Mouse (Mus musculus) lung, embryonic 14.5 days (tissue): ENCODE measurements around the gene Tmem256. TPM values are rescaled to one million over a fixed set of nuclear protein-coding genes. Genes with fewer than 3 reads are reported as not detected.

Experiments
- ATAC-seq: fragments of 200-750 bp; cut with Nextera tagmentation; 2 replicates; pipeline ENCODE4 v1.8.0; 2017; ENCODE audit warnings: mild to moderate bottlenecking, moderate TSS enrichment, moderate library complexity; ENCODE audit not compliant: insufficient read depth
- DNase-seq: peaks from one replicate; pipeline ENCODE4 v3.0.0-alpha.2; 2015
- H3K27ac ChIP-seq: fragments of 300-500 bp; sonication (generic); 2 replicates; pipeline ENCODE4 v1.5.1; 2014; ENCODE audit warnings: low read depth, mild to moderate bottlenecking, moderate library complexity
- H3K27me3 ChIP-seq: fragments of 300-500 bp; sonication (generic); 2 replicates; pipeline ENCODE4 v1.6.1; 2014; ENCODE audit warnings: low read length, control low read depth; ENCODE audit not compliant: insufficient read depth
- H3K36me3 ChIP-seq: fragments of 300-500 bp; sonication (generic); 2 replicates; pipeline ENCODE4 v1.6.1; 2014; ENCODE audit warnings: control low read depth; ENCODE audit not compliant: insufficient read depth
- H3K4me1 ChIP-seq: fragments of 300-500 bp; sonication (generic); 2 replicates; pipeline ENCODE4 v1.6.1; 2014; ENCODE audit warnings: antibody characterized with exemption, control low read depth; ENCODE audit not compliant: insufficient read depth
- H3K4me2 ChIP-seq: fragments of 300-500 bp; sonication (generic); 2 replicates; pipeline ENCODE4 v1.6.1; 2014; ENCODE audit warnings: mild to moderate bottlenecking
- H3K4me3 ChIP-seq: fragments of 300-500 bp; sonication (generic); 2 replicates; pipeline ENCODE4 v1.5.1; 2014; ENCODE audit warnings: low read depth, low read length
- H3K9ac ChIP-seq: fragments of 300-500 bp; sonication (generic); 2 replicates; pipeline ENCODE4 v1.6.1; 2014
- H3K9me3 ChIP-seq: fragments of 300-500 bp; sonication (generic); 2 replicates; pipeline ENCODE4 v1.6.1; 2016; ENCODE audit warnings: low read depth, low read length, control low read depth
- CTCF ChIP-seq: IDR thresholded peaks from 2 replicates; pipeline ENCODE4 v1.5.1; 2016; ENCODE audit warnings: antibody characterized with exemption, low read depth
- WGBS: fragments of 180-500 bp; shearing (Covaris S2); extraction: QIAGEN DNeasy Blood & Tissue Kit; methylation state at CpG from one replicate; pipeline ENCODE4 v1.1.7; 2014; 5-methylcytosine and 5-hydroxymethylcytosine counted together
- polyA plus RNA-seq: library from polyadenylated mRNA; unstranded; fragments of >200 nt; fragmentation: Nextera tagmentation; extraction: Ambion mirVana; gene quantifications from 2 replicates; pipeline ENCODE4 v1.2.1, GENCODE M21; 2014

Gene Tmem256
- polyA plus RNA-seq, 1 experiment from 2014 or later: 443 TPM

DNA sequence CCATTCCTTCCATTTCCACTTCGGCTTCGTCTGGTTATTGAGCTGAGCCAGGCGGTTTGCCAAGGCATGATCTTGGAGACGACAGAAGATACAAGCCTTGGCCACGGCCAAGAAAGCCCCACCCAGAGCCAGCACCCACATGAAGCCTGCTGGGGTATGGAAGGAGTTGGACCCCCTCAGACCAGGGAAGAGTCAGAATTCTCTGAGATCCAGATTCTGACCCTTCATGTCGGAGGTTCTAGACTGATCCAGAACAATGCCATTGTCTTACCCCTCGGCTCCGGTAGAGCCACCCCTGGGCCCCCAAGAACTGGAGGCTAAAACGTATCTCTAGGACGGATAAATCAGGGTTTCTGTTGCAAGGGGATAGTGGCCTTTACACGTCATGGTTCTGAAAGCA is 39.6 kb downstream of the Tmem256 start, which contains the start of gene Tmem95:
Tmem95 (minus strand) TSS at position 141 of the 400 bp plus-strand sequence.
- WGBS: 83% methylated on average over 11 of the region's 11 CpGs
- TF ChIP-seq CTCF: no peak
- no peak for ATAC-seq
- Histone ChIP-seq H3K9ac (peak within 1 kb of the TSS; percentile 38), H3K4me2 (peak within 1 kb of the TSS; percentile 84), H3K27ac (peak within 1 kb of the TSS; percentile 70; the same call in 1 of the 2 replicates), H3K9me3 (no peaks in the 10 kb centered on the region), H3K36me3 (no peaks in the 10 kb centered on the region), H3K27me3 (no peaks in the 10 kb centered on the region), H3K4me1 (peaks cover 25% of the 10 kb centered on the region), H3K4me3 (peak within 1 kb of the TSS; percentile 51; the same call in 1 of the 2 replicates)
- no peak for DNase-seq

DNA sequence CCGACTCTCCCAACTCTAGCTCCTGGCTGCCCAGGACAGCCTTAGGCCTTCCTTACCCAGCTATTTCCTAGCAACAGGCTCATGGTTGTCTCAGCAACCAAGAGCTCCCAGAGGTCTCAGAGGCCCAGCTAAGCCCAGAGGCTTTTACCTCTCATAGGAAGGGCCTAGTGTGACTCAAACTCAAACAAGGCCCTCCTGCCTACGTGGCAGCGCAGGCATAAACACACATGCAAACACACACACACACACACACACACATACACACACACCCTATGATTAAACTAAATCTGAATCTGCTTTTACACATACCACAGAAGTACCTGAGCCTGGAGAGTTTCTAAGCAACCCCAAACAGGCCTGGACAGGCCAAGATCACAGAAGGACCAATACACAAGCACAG is 40.1 kb downstream of the Tmem256 start:
- no peaks in the 10 kb centered on the region for H3K27me3 ChIP-seq
- H3K36me3 ChIP-seq: no peaks in the 10 kb centered on the region
- peak overlapping the region; percentile 38; the same call in 1 of the 2 replicates for H3K9ac ChIP-seq
- H3K4me1 ChIP-seq: peaks cover 25% of the 10 kb centered on the region
- peak overlapping the region; percentile 84; the same call in 1 of the 2 replicates for H3K4me2 ChIP-seq
- TF ChIP-seq CTCF: no peak
- no peaks in the 10 kb centered on the region for H3K9me3 ChIP-seq
- DNase-seq (no peak), ATAC-seq (no peak)
- H3K27ac ChIP-seq: no peak overlapping the region
- 76% methylated on average over 3 of the region's 3 CpGs for WGBS
- H3K4me3 ChIP-seq: no peak overlapping the region; the same call in 1 of the 2 replicates

DNA sequence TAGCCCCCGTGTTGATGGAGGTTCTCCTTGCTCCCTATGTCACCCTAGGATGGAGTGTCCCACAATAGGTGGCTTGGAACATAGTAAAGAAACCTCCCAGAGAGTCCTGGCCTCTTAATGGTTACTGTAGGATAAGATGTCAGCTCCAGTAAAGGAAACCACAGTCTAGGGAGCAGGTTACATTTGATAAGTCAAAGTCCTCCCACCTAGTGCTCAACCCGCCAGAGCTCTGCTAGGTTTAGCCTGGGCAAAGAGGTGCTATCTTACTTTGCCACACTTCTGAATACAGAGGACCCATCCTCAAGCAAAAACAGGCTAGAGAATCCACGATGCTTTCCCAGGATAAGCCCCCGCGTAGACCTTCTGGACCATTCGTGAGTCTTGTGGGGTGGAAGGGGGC is 40.6 kb downstream of the Tmem256 start:
- H3K9ac ChIP-seq: peak overlapping the region; percentile 38
- ATAC-seq: no peak
- no peaks in the 10 kb centered on the region for H3K9me3 ChIP-seq
- TF ChIP-seq CTCF: no peak
- no peaks in the 10 kb centered on the region for H3K27me3 ChIP-seq
- H3K4me3 ChIP-seq: peak overlapping the region; percentile 51
- H3K4me2 ChIP-seq: peak overlapping the region; percentile 84
- no peak overlapping the region for H3K27ac ChIP-seq
- H3K36me3 ChIP-seq: no peaks in the 10 kb centered on the region
- WGBS: 80% methylated on average over 6 of the region's 6 CpGs
- DNase-seq: no peak
- H3K4me1 ChIP-seq: peaks cover 25% of the 10 kb centered on the region

- Histone ChIP-seq H3K4me1 (peaks cover 25% of the 10 kb centered on the region), H3K4me3 (peak overlapping the region; percentile 51), H3K27me3 (no peaks in the 10 kb centered on the region), H3K36me3 (no peaks in the 10 kb centered on the region), H3K4me2 (peak overlapping the region; percentile 84), H3K9me3 (no peaks in the 10 kb centered on the region), H3K9ac (peak overlapping the region; percentile 41), H3K27ac (no peak overlapping the region)
- DNase-seq (no peak), ATAC-seq (no peak)
- TF ChIP-seq CTCF: no peak
- 47% methylated on average over 15 of the region's 15 CpGs for WGBS
Measured at GRCm38 (mm10) chr11:69879711-69880110, 41.4 kb downstream of the Tmem256 start.

DNA sequence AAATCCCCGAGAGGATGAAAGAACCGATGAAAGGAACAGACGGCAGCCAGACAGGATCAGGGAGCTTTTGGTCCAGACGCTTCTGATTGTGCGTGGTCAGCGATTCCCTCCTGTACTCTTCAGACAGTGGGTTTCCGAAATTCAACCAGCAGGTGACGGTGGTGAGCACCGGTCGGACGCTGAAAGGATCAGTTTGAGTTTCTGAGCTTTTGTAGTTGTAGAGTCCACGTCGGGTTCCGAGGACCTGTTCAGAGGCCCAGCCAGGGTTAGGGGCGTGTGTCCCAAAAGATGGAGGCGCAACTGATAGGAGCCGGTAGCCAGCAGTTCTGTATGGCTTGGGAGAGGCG is 42.2 kb downstream of the Tmem256 start:
- no peaks in the 10 kb centered on the region for H3K9me3 ChIP-seq
- TF ChIP-seq CTCF: peak; percentile 84
- peaks cover 25% of the 10 kb centered on the region for H3K4me1 ChIP-seq
- no peaks in the 10 kb centered on the region for H3K27me3 ChIP-seq
- WGBS: under 1% methylated on average over 18 of the region's 18 CpGs
- peak; percentile 89 for DNase-seq
- peak overlapping the region; percentile 51 for H3K4me3 ChIP-seq
- peak overlapping the region; percentile 92 for H3K27ac ChIP-seq
- peak; percentile 47 for ATAC-seq
- peak overlapping the region; percentile 41 for H3K9ac ChIP-seq
- H3K36me3 ChIP-seq: no peaks in the 10 kb centered on the region
- H3K4me2 ChIP-seq: peak overlapping the region; percentile 84

DNA sequence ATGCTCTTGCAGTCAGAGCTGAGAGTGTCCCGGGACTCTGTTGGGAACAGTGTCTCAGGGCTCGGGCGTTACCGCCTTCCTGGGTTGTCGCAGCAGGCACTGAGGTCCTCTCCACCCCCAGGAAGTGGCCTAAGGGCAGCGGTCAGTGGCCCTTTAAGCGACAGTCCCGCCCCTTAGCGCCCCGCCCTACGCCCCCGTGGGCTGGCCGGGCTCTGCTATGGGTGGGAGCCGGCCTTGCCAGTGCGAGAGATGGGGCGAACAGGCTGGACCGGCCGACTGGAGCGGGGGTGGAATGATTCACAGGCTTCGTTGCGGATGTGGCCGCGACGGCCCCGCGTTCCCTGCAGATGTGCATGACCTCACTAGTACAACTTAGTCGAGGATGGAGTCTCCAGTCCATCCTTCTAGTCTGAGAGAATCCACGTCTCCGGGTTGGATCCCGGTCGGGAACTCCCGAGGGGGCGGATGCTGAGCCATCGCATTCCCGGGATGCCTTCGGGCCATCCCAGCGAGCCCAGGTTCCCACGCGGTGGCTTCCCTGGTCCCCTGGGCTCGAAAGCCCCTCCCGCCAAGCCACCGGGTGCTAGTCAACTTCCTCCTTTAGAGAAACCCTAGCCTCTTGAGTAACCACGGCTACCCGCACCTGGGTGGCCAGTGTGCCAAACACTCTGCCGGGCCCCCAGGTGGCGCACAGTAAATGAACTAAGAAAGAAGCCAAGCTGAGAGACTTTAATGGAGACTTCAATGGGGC is 42.7 kb downstream of the Tmem256 start, which contains the start of gene Kctd11:
Kctd11 (minus strand) TSS at position 554 of the 751 bp plus-strand sequence.
- peaks cover 25% of the 10 kb centered on the region for H3K4me1 ChIP-seq
- H3K4me3 ChIP-seq: peak within 1 kb of the TSS; percentile 51
- peak; percentile 90 for ATAC-seq

More for the DNA sequence above, 42.7 kb downstream of the Tmem256 start, which contains the start of gene Kctd11:
- peak within 1 kb of the TSS; percentile 92 for H3K27ac ChIP-seq
- TF ChIP-seq CTCF: peak; percentile 37
- no peaks in the 10 kb centered on the region for H3K9me3 ChIP-seq
- peak; percentile 93 for DNase-seq
- H3K27me3 ChIP-seq: no peaks in the 10 kb centered on the region
- peak within 1 kb of the TSS; percentile 41 for H3K9ac ChIP-seq
- H3K4me2 ChIP-seq: peak within 1 kb of the TSS; percentile 84
- no peaks in the 10 kb centered on the region for H3K36me3 ChIP-seq
- under 1% methylated on average over 46 of the region's 46 CpGs for WGBS
